Mouse (Mus musculus) mature B cell (primary cell): ENCODE measurements around the gene Siglecf.

ENCODE experiments used
- in situ Hi-C: fragments of 300-500 bp; cut with MboI; formaldehyde crosslinking; loops from 2 replicates; pipeline ENCODE4 v1.14.3; 2019

The Siglecf gene

GRCm38 (mm10) chr7:43362021-43362420 is 10.9 kb downstream of the Siglecf start:
- in situ Hi-C loops = no loop called here

GRCm38 (mm10) chr7:43378226-43378625 is 27.1 kb downstream of the Siglecf start:
- in situ Hi-C loops = no loop called here

- in situ Hi-C loops = no loop called here
Observed at GRCm38 (mm10) chr7:43392349-43393121, 41.4 kb downstream of the Siglecf start.

GRCm38 (mm10) chr7:43399501-43399900 is 48.4 kb downstream of the Siglecf start:
- in situ Hi-C loops = no loop called here

GRCm38 (mm10) chr7:43402718-43403117 is 51.6 kb downstream of the Siglecf start:
- in situ Hi-C loops = no loop called here

GRCm38 (mm10) chr7:43407573-43407972 is 56.4 kb downstream of the Siglecf start:
- in situ Hi-C loops = no loop called here

- in situ Hi-C loops = no loop called here
Observed at GRCm38 (mm10) chr7:43408131-43408553, 57.0 kb downstream of the Siglecf start, which contains the start of gene Siglecg. Gene Siglecg, plus strand, starts transcription at chr7:43408204.

- in situ Hi-C loops = no loop called here
Observed at GRCm38 (mm10) chr7:43409084-43409483, 57.9 kb downstream of the Siglecf start.
